Mouse (Mus musculus): ENCODE results near the gene Ltb4r1. TPM values are rescaled to one million over a fixed set of nuclear protein-coding genes. Genes with fewer than 3 reads are reported as not detected.

Ltb4r1 gene
- polyA plus RNA-seq (2015; fragmentation: Nextera tagmentation; extraction: Ambion mirVana) = 0.47 and 0.71 TPM in 2 replicates

DNA sequence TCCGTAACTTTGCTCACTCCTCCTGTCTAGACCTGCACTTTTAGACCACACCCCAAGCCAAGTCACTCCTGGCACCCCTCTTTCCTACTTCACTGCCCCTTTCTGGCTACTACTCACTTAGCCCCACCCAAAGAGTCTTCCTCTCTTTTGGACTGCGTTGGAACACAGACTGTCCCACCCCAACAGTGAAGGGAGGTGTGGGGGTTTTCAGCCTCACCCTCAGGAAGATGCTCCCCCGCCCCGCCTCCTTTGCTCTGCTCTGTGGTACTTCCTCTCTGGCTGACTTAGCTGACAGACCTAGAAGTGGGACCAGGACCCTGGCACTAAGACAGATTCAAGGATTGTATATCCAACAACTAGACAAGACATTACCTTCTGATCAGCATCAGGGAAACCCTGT lies at the start of gene Ltb4r1:
TSS of gene Ltb4r1 (plus strand) at position 267 of the 400 bp plus-strand sequence.
- no peak within 1 kb of the TSS for H3K4me2 ChIP-seq (ENCODE audit: low read length)
- no peaks in the 10 kb centered on the region for H3K36me3 ChIP-seq (ENCODE audit: insufficient read depth, low read length)
- H3K27ac ChIP-seq = no peak within 1 kb of the TSS
- H3K4me1 ChIP-seq (replicated peaks; ENCODE audit: insufficient read depth, low read length) = peaks cover 22% of the 10 kb centered on the region
- no peaks in the 10 kb centered on the region for H3K9me3 ChIP-seq (replicated peaks; ENCODE audit: low read length)
- 68% methylated on average over 4 of the region's 4 CpGs for WGBS
- no peak for DNase-seq (ENCODE audit: low spot score)
- ATAC-seq (replicated peaks; ENCODE audit: low FRiP score, low read depth) = no peak
- no peak within 1 kb of the TSS for H3K9ac ChIP-seq (ENCODE audit: low read depth, low read length)
- 0 out of 2 replicates have a peak, but pooled peaks cover 14% of the 10 kb centered on the region for H3K27me3 ChIP-seq (ENCODE audit: insufficient read depth, low read length)
- TF ChIP-seq CTCF (IDR thresholded peaks at IDR 0.05; ENCODE audit: low read depth) = no peak
- no peak within 1 kb of the TSS for H3K4me3 ChIP-seq (replicated peaks; ENCODE audit: low read depth, low read length)

DNA sequence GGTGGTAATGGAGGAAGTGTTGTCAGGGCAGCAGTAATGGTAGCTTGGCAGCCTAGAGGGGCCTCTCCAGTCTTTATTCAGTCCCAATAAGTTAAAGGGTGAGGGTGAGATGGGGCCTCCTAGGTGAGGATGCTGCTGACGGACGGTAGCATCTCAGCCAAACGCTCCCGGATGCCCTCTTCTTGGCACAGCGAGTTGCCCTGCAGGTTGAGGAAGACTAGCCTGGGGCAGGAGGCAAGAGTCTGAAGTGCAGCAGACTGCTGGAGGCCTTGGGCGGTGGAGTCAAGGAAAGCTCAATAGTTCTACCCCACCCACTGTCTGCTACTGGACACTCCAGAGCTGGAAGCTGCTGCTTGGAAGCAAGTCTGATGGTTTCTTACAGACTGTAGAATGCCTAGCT lies 49.5 kb upstream of the Ltb4r1 start:
- H3K4me1 ChIP-seq (replicated peaks; ENCODE audit: insufficient read depth, low read length) = 0 out of 2 replicates have a peak, but pooled peaks cover 6% of the 10 kb centered on the region
- H3K36me3 ChIP-seq (ENCODE audit: insufficient read depth, low read length) = peaks cover 27% of the 10 kb centered on the region; the same call in 1 of the 2 replicates
- no peak overlapping the region for H3K4me2 ChIP-seq (ENCODE audit: low read length)
- H3K4me3 ChIP-seq (replicated peaks; ENCODE audit: low read depth, low read length) = no peak overlapping the region
- H3K9me3 ChIP-seq (replicated peaks; ENCODE audit: low read length) = no peaks in the 10 kb centered on the region
- H3K27ac ChIP-seq = no peak overlapping the region
- no peak for TF ChIP-seq CTCF (IDR thresholded peaks at IDR 0.05; ENCODE audit: low read depth)
- DNase-seq (ENCODE audit: low spot score) (no peak), ATAC-seq (replicated peaks; ENCODE audit: low FRiP score, low read depth) (no peak)
- WGBS = 89% methylated on average over 6 of the region's 6 CpGs
- H3K27me3 ChIP-seq (ENCODE audit: insufficient read depth, low read length) = 0 out of 2 replicates have a peak, but pooled peaks cover 7% of the 10 kb centered on the region
- H3K9ac ChIP-seq (ENCODE audit: low read depth, low read length) = no peak overlapping the region

DNA sequence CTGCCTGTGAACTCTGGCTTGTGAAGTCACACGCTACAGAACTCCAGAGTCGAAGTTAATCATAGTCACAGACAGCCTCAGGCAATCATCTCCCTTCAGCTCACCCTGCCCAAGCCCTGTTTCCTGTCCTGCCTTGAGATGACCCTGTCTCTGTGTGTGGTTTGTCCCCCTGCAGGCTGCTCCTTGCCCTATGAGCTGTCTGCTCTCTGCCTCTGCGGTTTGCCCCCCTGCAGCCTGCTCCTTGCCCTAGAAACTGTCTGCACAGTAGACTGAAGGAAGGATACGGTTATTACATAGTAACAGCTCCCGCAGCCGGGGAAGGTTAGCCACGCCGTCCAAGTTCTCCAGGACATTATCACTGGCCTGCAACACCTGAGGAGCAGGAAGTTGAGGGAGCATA lies 48.9 kb upstream of the Ltb4r1 start:
- no peak for TF ChIP-seq CTCF (IDR thresholded peaks at IDR 0.05; ENCODE audit: low read depth)
- Histone ChIP-seq H3K27me3 (ENCODE audit: insufficient read depth, low read length) (0 out of 2 replicates have a peak, but pooled peaks cover 7% of the 10 kb centered on the region), H3K36me3 (ENCODE audit: insufficient read depth, low read length) (peaks cover 27% of the 10 kb centered on the region; the same call in 1 of the 2 replicates), H3K4me1 (replicated peaks; ENCODE audit: insufficient read depth, low read length) (0 out of 2 replicates have a peak, but pooled peaks cover 6% of the 10 kb centered on the region), H3K4me3 (replicated peaks; ENCODE audit: low read depth, low read length) (no peak overlapping the region), H3K9ac (ENCODE audit: low read depth, low read length) (no peak overlapping the region), H3K4me2 (ENCODE audit: low read length) (no peak overlapping the region), H3K27ac (peak overlapping the region; percentile 36; the same call in 1 of the 2 replicates), H3K9me3 (replicated peaks; ENCODE audit: low read length) (no peaks in the 10 kb centered on the region)
- peak; percentile 77 for ATAC-seq (replicated peaks; ENCODE audit: low FRiP score, low read depth)
- no peak for DNase-seq (ENCODE audit: low spot score)
- 64% methylated on average over 8 of the region's 8 CpGs for WGBS

DNA sequence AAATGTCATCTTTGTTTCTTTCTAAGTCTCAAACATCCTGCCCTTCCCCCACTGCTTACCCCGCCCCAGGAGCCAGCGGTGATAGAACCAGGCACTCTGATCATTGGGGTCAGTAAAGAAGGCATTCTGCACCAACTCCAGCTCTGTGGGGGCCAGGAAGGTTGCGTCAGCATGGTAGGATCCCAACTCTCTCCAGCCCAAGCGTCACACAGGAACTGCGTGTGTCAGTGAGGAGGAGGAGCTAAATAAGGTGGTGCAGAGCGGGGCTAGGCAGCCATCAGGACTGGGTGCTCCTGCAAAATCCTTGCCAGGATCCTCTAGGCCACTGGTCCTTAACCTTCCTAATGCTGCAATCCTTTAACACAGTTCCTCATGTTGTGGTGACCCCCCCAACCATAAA lies 46.0 kb upstream of the Ltb4r1 start:
- H3K4me2 ChIP-seq (ENCODE audit: low read length) = no peak overlapping the region
- H3K4me3 ChIP-seq (replicated peaks; ENCODE audit: low read depth, low read length) = no peak overlapping the region
- WGBS = 88% methylated on average over 6 of the region's 6 CpGs
- no peaks in the 10 kb centered on the region for H3K4me1 ChIP-seq (replicated peaks; ENCODE audit: insufficient read depth, low read length)
- TF ChIP-seq CTCF (IDR thresholded peaks at IDR 0.05; ENCODE audit: low read depth) = no peak
- H3K27ac ChIP-seq = no peak overlapping the region
- H3K36me3 ChIP-seq (ENCODE audit: insufficient read depth, low read length) = peaks cover 27% of the 10 kb centered on the region; the same call in 1 of the 2 replicates
- no peaks in the 10 kb centered on the region for H3K9me3 ChIP-seq (replicated peaks; ENCODE audit: low read length)
- ATAC-seq (replicated peaks; ENCODE audit: low FRiP score, low read depth) (no peak), DNase-seq (ENCODE audit: low spot score) (no peak)
- no peaks in the 10 kb centered on the region for H3K27me3 ChIP-seq (ENCODE audit: insufficient read depth, low read length)
- no peak overlapping the region for H3K9ac ChIP-seq (ENCODE audit: low read depth, low read length)

DNA sequence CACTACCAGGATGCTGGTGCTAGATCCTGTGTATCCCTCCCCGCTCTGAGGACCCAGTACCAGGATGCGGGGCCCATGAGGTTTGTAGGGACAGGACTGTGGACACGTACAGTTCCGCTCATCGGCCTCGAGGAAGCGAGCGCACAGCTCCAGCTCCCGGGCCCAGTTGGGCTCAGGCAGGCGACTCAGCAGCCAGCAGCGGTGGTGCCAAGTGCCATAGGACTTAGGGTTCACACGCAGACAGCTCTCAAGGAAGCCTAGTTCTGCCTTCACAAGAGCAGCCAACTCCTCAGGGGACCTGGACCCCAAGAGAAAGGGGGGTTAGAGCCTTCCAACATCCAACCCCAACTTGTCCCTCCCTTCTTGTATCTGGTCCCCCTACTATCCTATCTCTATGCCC lies 45.1 kb upstream of the Ltb4r1 start:
- H3K4me2 ChIP-seq (ENCODE audit: low read length) = peak overlapping the region; percentile 62; the same call in 1 of the 2 replicates
- no peak overlapping the region for H3K4me3 ChIP-seq (replicated peaks; ENCODE audit: low read depth, low read length)
- no peak for TF ChIP-seq CTCF (IDR thresholded peaks at IDR 0.05; ENCODE audit: low read depth)
- DNase-seq (ENCODE audit: low spot score) (no peak), ATAC-seq (replicated peaks; ENCODE audit: low FRiP score, low read depth) (no peak)
- no peak overlapping the region for H3K9ac ChIP-seq (ENCODE audit: low read depth, low read length)
- H3K9me3 ChIP-seq (replicated peaks; ENCODE audit: low read length) = no peaks in the 10 kb centered on the region
- peaks cover 27% of the 10 kb centered on the region; the same call in 1 of the 2 replicates for H3K36me3 ChIP-seq (ENCODE audit: insufficient read depth, low read length)
- no peaks in the 10 kb centered on the region for H3K27me3 ChIP-seq (ENCODE audit: insufficient read depth, low read length)
- peak overlapping the region; percentile 39 for H3K27ac ChIP-seq
- 91% methylated on average over 12 of the region's 12 CpGs for WGBS
- H3K4me1 ChIP-seq (replicated peaks; ENCODE audit: insufficient read depth, low read length) = no peaks in the 10 kb centered on the region

DNA sequence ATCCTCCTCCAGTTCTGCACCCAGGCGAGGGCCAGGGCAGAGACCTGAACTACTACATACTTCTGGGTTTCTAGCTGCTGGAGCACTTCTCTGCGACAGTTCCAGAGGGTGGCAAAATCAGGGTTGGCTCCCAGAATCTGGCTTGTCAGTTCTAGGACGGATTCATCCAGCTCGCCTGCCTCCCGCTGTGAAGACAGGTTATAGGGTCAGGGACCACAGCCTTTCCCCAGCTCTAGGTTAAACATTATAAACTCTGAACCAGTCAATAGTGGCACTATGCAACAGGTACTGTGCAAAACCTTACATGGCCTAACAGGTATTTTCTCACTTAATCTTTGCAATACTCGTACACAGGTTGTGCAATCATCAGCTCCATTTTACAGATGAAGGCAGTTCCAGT lies 44.7 kb upstream of the Ltb4r1 start:
- no peak overlapping the region for H3K9ac ChIP-seq (ENCODE audit: low read depth, low read length)
- no peaks in the 10 kb centered on the region for H3K4me1 ChIP-seq (replicated peaks; ENCODE audit: insufficient read depth, low read length)
- no peak for ATAC-seq (replicated peaks; ENCODE audit: low FRiP score, low read depth)
- peak overlapping the region; percentile 39 for H3K27ac ChIP-seq
- H3K4me3 ChIP-seq (replicated peaks; ENCODE audit: low read depth, low read length) = peak overlapping the region; percentile 84; the same call in 1 of the 2 replicates
- peaks cover 25% of the 10 kb centered on the region; the same call in 1 of the 2 replicates for H3K36me3 ChIP-seq (ENCODE audit: insufficient read depth, low read length)
- H3K27me3 ChIP-seq (ENCODE audit: insufficient read depth, low read length) = no peaks in the 10 kb centered on the region
- TF ChIP-seq CTCF (IDR thresholded peaks at IDR 0.05; ENCODE audit: low read depth) = no peak
- H3K9me3 ChIP-seq (replicated peaks; ENCODE audit: low read length) = no peaks in the 10 kb centered on the region
- WGBS = 68% methylated on average over 6 of the region's 6 CpGs
- no peak for DNase-seq (ENCODE audit: low spot score)
- peak overlapping the region; percentile 62 for H3K4me2 ChIP-seq (ENCODE audit: low read length)
